Mouse (Mus musculus): ENCODE data around the gene Slc6a20a.

DNA sequence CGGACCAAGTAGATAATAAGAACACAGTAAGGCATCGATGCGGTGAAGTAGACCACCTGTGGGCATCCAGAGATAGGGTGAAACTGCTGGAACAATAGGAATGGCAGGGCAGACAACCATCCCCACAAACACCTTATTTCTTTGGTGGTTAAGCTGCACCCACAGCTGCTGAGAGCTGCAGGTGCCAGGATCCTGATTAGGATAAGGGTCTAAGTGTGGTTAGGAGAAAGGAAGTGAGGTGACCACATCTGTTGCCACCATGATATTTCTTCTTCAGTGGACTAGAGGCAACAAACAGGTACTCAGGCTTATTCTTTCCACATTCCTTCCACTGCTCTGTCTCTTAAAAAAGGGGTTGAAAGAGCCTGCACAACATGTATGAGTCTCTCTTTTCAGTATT, 21.2 kb downstream of the Slc6a20a start:
- no peak for TF ChIP-seq CTCF (IDR thresholded peaks at IDR 0.05)
- TF ChIP-seq EP300 (IDR thresholded peaks at IDR 0.05): no peak
